Mouse (Mus musculus) heart, adult 2 months (tissue): ENCODE results near the gene Stoml3. TPM values are rescaled to one million over a fixed set of nuclear protein-coding genes. Genes with fewer than 3 reads are reported as not detected.

ENCODE experiments used
- DNase-seq, 2 experiments: peaks; one replicate each; pipeline ENCODE4 v3.0.0; 2021
- H3K27ac ChIP-seq: fragments of 200-600 bp; 2 replicates; pipeline ENCODE4 v1.8.1; 2022
- H3K27me3 ChIP-seq: fragments of 200-500 bp; 2 replicates; pipeline ENCODE4 v1.6.1; 2012; ENCODE audit warnings: mild to moderate bottlenecking, low read length, inconsistent platforms, mixed read lengths; ENCODE audit not compliant: control insufficient read depth, insufficient read depth
- H3K36me3 ChIP-seq: fragments of 200-500 bp; 2 replicates; pipeline ENCODE4 v1.6.1; 2012; ENCODE audit warnings: low read length, inconsistent platforms; ENCODE audit not compliant: control insufficient read depth, insufficient read depth
- H3K4me1 ChIP-seq: fragments of 200-500 bp; 2 replicates; pipeline ENCODE4 v1.6.1; 2011; ENCODE audit warnings: low read length; ENCODE audit not compliant: control insufficient read depth, insufficient read depth
- H3K4me3 ChIP-seq: fragments of 200-600 bp; 2 replicates; pipeline ENCODE4 v1.8.1; 2022
- H3K79me2 ChIP-seq: fragments of 200-500 bp; replicated peaks from 2 replicates; pipeline ENCODE4 v1.6.1; 2012; ENCODE audit warnings: mild to moderate bottlenecking, inconsistent platforms, low read length, moderate library complexity, mixed read lengths; ENCODE audit not compliant: control insufficient read depth, insufficient read depth
- H3K9ac ChIP-seq: fragments of 200-500 bp; 2 replicates; pipeline ENCODE4 v1.6.1; 2012; ENCODE audit warnings: low read depth, mild to moderate bottlenecking, control low read depth, inconsistent platforms, low read length, mixed read lengths
- CTCF ChIP-seq: fragments of 200-600 bp; IDR thresholded peaks from 2 replicates; pipeline ENCODE4 v1.8.1; 2022; ENCODE audit warnings: antibody characterized with exemption, mild to moderate bottlenecking, moderate library complexity
- EP300 ChIP-seq: fragments of 200-500 bp; IDR thresholded peaks from 2 replicates; pipeline ENCODE4 v1.6.1; 2011; ENCODE audit warnings: low read depth, low read length, control low read depth; ENCODE audit not compliant: insufficient read depth
- POLR2A ChIP-seq: fragments of 200-500 bp; IDR thresholded peaks from 2 replicates; pipeline ENCODE4 v1.6.1; 2011; ENCODE audit warnings: mild to moderate bottlenecking, low read depth, low read length, control low read depth; ENCODE audit not compliant: insufficient read depth
- WGBS: fragments of 180-500 bp; shearing (Covaris S2); methylation state at CpG from one replicate; pipeline ENCODE4 v1.1.7; 2018; 5-methylcytosine and 5-hydroxymethylcytosine counted together
- intact Hi-C: fragments of 180-260 bp; cut with DNase I; formaldehyde crosslinking; loops from one replicate; pipeline ENCODE4 v1.15.1; 2025
- long read RNA-seq: library from polyadenylated mRNA; stranded (forward); transcript quantifications from one replicate; pipeline ENCODE4 v2.0.0, GENCODE M21; 2021
- polyA plus RNA-seq: library from polyadenylated mRNA; depleted of rRNA; stranded (reverse); fragments of >200 nt; gene quantifications from 2 replicates; pipeline ENCODE4 v1.2.3, GENCODE M21; 2012; rRNA removed
- total RNA-seq, 2 experiments: library from RNA; stranded (reverse); gene quantifications; 2 replicates each; pipeline ENCODE4 v1.2.3; 2021

The Stoml3 gene
- total RNA-seq (not detected), polyA plus RNA-seq (not detected in 2 replicates)
- long read RNA-seq: 0 reads

DNA sequence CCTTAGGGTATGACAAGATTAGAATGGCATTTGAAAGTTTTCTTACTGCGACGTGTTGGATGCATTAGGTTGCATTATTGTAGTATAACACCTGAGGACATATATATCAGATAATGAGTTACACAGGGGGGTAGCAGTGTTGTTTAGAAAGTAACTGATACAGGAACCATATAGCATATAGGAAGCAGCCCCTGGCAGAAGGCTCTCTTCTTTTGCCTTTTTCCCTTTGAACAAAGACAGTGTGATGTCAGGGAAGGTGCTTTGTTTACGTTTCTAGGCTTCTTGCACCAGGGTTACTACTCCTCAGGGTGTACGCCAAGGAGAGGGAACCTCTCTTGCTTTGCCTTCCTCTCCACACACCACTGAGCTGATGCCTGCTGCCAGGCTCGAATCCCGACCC, at the start of gene Stoml3:
TSS of gene Stoml3 (plus strand) at position 301 of the 400 bp plus-strand sequence.
- Histone ChIP-seq H3K9ac (no peak within 1 kb of the TSS), H3K4me1 (peaks cover 7% of the 10 kb centered on the region), H3K4me3 (no peak within 1 kb of the TSS), H3K79me2 (no peaks in the 10 kb centered on the region), H3K27me3 (no peaks in the 10 kb centered on the region), H3K27ac (no peak within 1 kb of the TSS; the same call in 1 of the 2 replicates), H3K36me3 (no peaks in the 10 kb centered on the region)
- intact Hi-C loops: no loop called here
- DNase-seq: no peak
- WGBS: 85% methylated on average over 6 of the region's 6 CpGs
- TF ChIP-seq POLR2A (no peak), EP300 (no peak), CTCF (no peak)

DNA sequence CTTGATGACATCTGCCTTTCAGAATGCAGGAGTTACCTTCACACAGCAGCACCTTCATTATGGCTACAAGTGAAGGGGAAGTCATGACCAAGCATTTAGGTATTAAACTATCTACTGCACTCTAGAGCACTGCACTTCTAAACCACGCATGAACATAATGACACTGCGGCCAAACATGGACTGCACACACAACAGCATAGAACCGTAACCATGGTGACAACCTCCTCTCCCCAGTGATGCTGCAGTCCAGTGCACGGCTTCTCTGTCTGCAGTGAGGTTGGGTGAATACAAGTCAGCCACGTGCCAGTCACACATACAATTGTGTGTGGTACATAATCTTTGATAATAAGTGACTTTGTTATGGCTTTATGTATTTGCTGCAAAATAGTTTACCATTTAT, 42.9 kb upstream of the Stoml3 start:
- TF ChIP-seq POLR2A (no peak), CTCF (no peak), EP300 (no peak)
- no peak for DNase-seq
- Histone ChIP-seq H3K9ac (no peak overlapping the region), H3K4me1 (no peaks in the 10 kb centered on the region), H3K79me2 (no peaks in the 10 kb centered on the region), H3K4me3 (no peak overlapping the region), H3K27ac (no peak overlapping the region), H3K27me3 (no peaks in the 10 kb centered on the region), H3K36me3 (no peaks in the 10 kb centered on the region)
- WGBS: 87% methylated on average over 5 of the region's 5 CpGs
- intact Hi-C loops: loop anchor here (5.0 to 10.0 kb wide), 3 partner anchors 111 to 1191 kb away; no protein-coding TSS in a partner anchor

DNA sequence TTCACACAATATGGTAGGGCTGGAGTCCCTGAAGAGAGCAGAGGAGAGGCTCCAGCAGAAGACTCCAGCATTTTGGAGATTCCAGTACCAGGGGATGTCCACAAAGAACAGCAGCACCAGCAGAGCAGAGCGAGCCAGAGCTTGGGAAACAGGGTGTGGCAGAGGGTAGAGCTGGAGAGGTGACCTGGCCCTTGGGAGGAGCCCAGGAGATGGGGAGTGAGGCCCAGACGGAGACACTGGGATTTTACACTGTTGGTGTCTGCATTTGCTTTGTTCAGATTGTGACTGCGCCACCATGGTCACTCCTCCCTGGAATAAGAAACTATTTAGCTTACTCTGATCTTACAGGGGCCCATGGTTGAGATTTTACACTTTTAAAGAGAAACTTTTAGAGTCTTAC, 41.7 kb upstream of the Stoml3 start:
- H3K27me3 ChIP-seq: no peaks in the 10 kb centered on the region
- no peaks in the 10 kb centered on the region for H3K79me2 ChIP-seq
- WGBS: 92% methylated on average over 3 of the region's 3 CpGs
- H3K4me1 ChIP-seq: no peaks in the 10 kb centered on the region
- H3K9ac ChIP-seq: no peak overlapping the region
- intact Hi-C loops: loop anchor here (5.0 to 10.0 kb wide), 3 partner anchors 112 to 1192 kb away; no protein-coding TSS in a partner anchor
- no peaks in the 10 kb centered on the region for H3K36me3 ChIP-seq
- DNase-seq: no peak
- no peak overlapping the region for H3K4me3 ChIP-seq
- no peak for TF ChIP-seq POLR2A
- no peak for TF ChIP-seq EP300
- TF ChIP-seq CTCF: no peak
- H3K27ac ChIP-seq: no peak overlapping the region

DNA sequence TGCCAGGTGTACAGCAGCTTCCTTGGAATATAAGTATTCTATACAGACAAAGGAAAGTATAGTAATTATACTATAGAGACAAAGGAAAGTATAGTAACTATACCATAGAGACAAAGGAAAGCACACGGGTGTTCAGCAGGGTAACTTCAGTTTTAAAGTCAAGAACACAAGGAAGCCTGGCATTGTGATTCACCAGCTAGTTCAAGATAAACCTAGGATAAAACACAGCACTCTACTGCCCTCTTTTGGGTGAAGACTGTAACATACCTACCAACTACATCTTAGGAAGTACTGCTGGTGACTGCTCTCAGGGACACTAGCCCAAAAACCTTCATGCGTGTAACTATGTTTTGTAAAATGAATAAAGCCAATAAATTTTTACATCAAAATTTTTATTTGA, 40.2 kb upstream of the Stoml3 start:
- TF ChIP-seq CTCF (peak; percentile 95), EP300 (no peak)
- no peak for DNase-seq
- 16% methylated on average over 2 of the region's 2 CpGs for WGBS

DNA sequence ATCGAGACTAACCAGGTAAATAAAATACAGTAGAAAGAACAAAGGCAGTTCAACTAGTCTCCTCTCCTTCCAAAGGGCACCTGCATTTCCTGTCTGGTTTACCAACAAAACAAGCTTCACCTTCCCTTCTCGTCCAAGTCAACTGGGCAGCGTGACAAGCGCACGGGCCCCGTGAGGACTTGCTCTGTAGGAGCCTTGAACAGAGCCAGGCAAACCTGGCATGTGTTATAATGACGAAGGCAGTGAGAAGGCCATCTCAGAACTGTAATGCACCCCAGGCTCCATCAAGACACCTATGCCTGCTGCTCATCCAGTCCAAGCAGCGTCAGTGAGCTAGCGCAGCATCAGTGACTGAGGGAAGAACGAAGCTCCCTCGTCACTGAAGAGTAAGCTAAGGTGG, 37.8 kb upstream of the Stoml3 start:
- intact Hi-C loops: no loop called here
- Histone ChIP-seq H3K27me3 (no peaks in the 10 kb centered on the region), H3K36me3 (no peaks in the 10 kb centered on the region), H3K27ac (no peak overlapping the region), H3K4me3 (no peak overlapping the region), H3K4me1 (no peaks in the 10 kb centered on the region), H3K9ac (no peak overlapping the region), H3K79me2 (no peaks in the 10 kb centered on the region)
- WGBS: 86% methylated on average over 11 of the region's 11 CpGs
- TF ChIP-seq POLR2A (no peak), EP300 (no peak), CTCF (no peak)
- peak in 1 of 2 experiments; percentile 11 for DNase-seq

More for the DNA sequence above, 40.2 kb upstream of the Stoml3 start:
- intact Hi-C loops: loop anchor here (1.0 to 10.0 kb wide), 4 partner anchors 113 to 1193 kb away; no protein-coding TSS in a partner anchor
- H3K27ac ChIP-seq: no peak overlapping the region
- H3K36me3 ChIP-seq: no peaks in the 10 kb centered on the region
- no peaks in the 10 kb centered on the region for H3K27me3 ChIP-seq
- H3K79me2 ChIP-seq: no peaks in the 10 kb centered on the region
- no peak overlapping the region for H3K9ac ChIP-seq
- H3K4me3 ChIP-seq: no peak overlapping the region
- H3K4me1 ChIP-seq: no peaks in the 10 kb centered on the region

DNA sequence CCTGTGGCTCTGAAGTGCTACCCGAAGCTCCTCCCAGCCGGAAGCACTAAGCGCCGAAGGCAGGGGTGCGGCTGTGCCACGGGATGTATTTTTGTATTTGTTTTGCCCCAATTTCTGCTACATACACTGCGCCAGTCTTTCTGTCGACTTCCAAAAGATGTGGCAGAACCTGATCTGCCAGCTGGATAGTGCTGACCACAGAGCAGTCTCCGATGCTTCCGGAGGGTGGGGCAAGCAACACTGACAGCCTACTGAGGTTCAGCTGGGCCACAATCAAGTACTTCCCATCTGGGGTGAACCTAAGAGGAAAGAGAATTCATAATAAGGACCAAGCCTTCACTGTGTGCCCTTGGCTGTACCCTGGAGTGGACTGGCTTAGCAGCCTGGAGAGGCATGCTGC, 36.1 kb upstream of the Stoml3 start:
- WGBS: 91% methylated on average over 10 of the region's 10 CpGs
- Histone ChIP-seq H3K4me3 (no peak overlapping the region), H3K27me3 (no peaks in the 10 kb centered on the region), H3K4me1 (no peaks in the 10 kb centered on the region), H3K79me2 (no peaks in the 10 kb centered on the region), H3K36me3 (no peaks in the 10 kb centered on the region), H3K27ac (no peak overlapping the region), H3K9ac (no peak overlapping the region)
- intact Hi-C loops: no loop called here
- TF ChIP-seq CTCF (no peak), EP300 (no peak), POLR2A (no peak)
- peak in 1 of 2 experiments; percentile 12 for DNase-seq
